Mouse (Mus musculus) erythroblast, embryonic 14.5 days (primary cell): ENCODE data around the gene Adh6b.

Experiments
- GATA1 ChIP-seq: IDR thresholded peaks from 2 replicates; pipeline ENCODE4 v1.6.1; 2012; ENCODE audit warnings: low read length, inconsistent platforms, mixed read lengths
- TAL1 ChIP-seq: IDR thresholded peaks from 3 replicates; pipeline ENCODE4 v1.6.1; 2012; ENCODE audit warnings: low read length, inconsistent platforms, mixed read lengths

- TF ChIP-seq GATA1 = no peak
- no peak for TF ChIP-seq TAL1
Observed at GRCm38 (mm10) chr3:138334320-138334719, 7.3 kb upstream of the Adh6b start.
